Mouse (Mus musculus) cortical plate, adult 2 months (tissue): ENCODE data around the gene Slc17a3. TPM values are rescaled to one million over a fixed set of nuclear protein-coding genes. Genes with fewer than 3 reads are reported as not detected.

ENCODE experiments used
- H3K27ac ChIP-seq: fragments of 200-500 bp; 2 replicates; pipeline ENCODE4 v1.5.1; 2012; ENCODE audit warnings: low read length, control low read depth, inconsistent platforms; ENCODE audit not compliant: insufficient read depth
- H3K4me1 ChIP-seq: fragments of 200-500 bp; 2 replicates; pipeline ENCODE4 v1.6.1; 2011; ENCODE audit warnings: low read length; ENCODE audit not compliant: control insufficient read depth, insufficient read depth
- H3K4me3 ChIP-seq: fragments of 200-500 bp; 2 replicates; pipeline ENCODE4 v1.5.1; 2011; ENCODE audit warnings: mild to moderate bottlenecking, low read length, control low read depth; ENCODE audit not compliant: insufficient read depth
- CTCF ChIP-seq: fragments of 200-500 bp; IDR thresholded peaks from 2 replicates; pipeline ENCODE4 v1.5.1; 2011; ENCODE audit warnings: mild to moderate bottlenecking, control low read depth, low read length; ENCODE audit not compliant: insufficient read depth; ENCODE audit errors: extremely low read depth
- POLR2A ChIP-seq: fragments of 200-500 bp; IDR thresholded peaks from 2 replicates; pipeline ENCODE4 v1.6.1; 2011; ENCODE audit warnings: mild to moderate bottlenecking, low read length, control low read depth; ENCODE audit not compliant: insufficient read depth; ENCODE audit errors: extremely low read depth
- polyA plus RNA-seq: library from polyadenylated mRNA; depleted of rRNA; stranded (reverse); fragments of >200 nt; gene quantifications from 2 replicates; pipeline ENCODE4 v1.2.3, GENCODE M21; 2012; rRNA removed

Slc17a3 gene
- polyA plus RNA-seq, 1 experiment, result not detected

DNA sequence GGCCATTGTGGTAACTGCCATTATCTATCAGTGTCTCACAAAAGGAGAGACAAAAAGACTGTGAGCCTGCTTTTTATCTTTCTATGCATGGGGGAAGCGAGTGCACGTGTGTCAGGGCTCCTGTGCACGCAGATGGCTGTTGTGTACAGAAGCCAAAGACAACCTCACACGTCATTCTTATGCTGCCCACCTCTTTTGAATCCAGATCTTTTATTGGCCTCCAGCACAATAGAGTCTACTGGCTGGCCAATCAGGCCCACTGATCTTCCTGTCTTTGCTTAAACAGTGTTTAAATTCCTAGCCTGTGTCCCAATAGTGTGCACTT, 54.0 kb downstream of the Slc17a3 start:
- Histone ChIP-seq H3K4me3 (no peak overlapping the region), H3K27ac (no peak overlapping the region), H3K4me1 (no peaks in the 10 kb centered on the region)
- TF ChIP-seq CTCF (no peak), POLR2A (no peak)

DNA sequence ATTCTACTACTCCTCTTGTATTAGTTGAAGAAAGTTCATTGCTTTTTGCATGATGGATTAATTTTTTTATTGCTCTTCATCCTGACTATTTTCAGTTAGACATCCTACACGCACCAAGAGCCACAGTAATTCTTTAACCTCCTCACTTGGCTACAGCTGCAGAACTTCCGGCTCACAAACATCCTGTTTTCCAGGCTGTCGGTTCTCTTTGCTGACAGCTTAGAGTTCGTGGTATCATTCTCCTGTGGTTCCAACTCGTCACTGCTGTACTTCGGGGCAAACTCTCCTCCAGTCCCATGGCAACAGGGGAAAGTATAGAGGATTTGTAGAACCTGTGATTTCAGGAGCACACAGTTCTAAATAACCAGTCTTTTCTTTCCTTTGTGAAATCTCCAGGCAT, 59.0 kb downstream of the Slc17a3 start:
- Histone ChIP-seq H3K4me1 (no peaks in the 10 kb centered on the region), H3K4me3 (no peak overlapping the region), H3K27ac (no peak overlapping the region)
- TF ChIP-seq POLR2A (no peak), CTCF (no peak)

DNA sequence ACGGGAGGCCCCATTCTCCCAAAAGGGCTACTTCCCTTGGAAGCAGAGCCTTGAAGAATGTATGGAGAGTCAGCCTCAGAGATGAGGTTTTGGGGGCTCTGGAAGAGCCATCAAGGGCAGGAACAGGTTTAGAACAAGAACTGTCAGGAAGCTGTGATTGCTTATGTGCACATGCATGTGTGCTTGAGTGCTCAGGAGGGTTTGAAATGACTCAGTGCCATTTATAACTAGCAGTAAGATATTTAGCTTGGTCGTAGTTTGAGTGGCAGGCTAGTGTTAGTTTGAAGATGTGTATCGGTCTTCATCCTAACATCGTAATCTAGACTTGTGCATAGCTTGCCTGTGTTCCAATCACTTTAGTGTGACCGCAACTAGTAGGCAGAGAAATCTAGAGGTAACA, 67.7 kb downstream of the Slc17a3 start:
- no peak overlapping the region for H3K4me3 ChIP-seq
- TF ChIP-seq CTCF (no peak), POLR2A (no peak)

DNA sequence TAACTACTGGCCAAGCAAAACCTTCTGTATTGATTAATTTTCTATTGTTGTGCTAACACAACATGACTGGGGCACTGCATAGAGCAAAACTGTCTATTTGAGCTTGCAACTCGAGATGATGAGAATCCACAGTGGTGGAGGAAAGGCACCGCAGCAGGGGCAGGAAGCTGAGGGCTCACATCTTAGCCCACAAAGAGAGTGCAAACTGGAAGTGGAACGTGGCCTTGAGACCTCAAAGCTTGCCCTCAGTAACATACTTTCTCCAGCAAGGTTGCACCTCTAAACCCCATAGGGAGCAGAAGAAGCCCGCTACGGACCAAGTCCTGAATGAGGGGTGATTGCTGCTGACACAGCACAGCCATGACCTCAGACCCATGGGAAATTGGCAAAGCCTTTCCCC, 70.9 kb downstream of the Slc17a3 start:
- no peaks in the 10 kb centered on the region for H3K4me1 ChIP-seq
- TF ChIP-seq CTCF, result no peak
- TF ChIP-seq POLR2A, result no peak
- H3K27ac ChIP-seq, result no peak overlapping the region
- H3K4me3 ChIP-seq, result no peak overlapping the region

More for the DNA sequence above, 67.7 kb downstream of the Slc17a3 start:
- Histone ChIP-seq H3K27ac (no peak overlapping the region), H3K4me1 (no peaks in the 10 kb centered on the region)

Other genes starting within 250 kb of the Slc17a3 start
- 4.2 and 4.6 TPM in 2 replicates for gene Hist1h2be, start 218.3 kb upstream of the Slc17a3 start, polyA plus RNA-seq
- gene Hist1h1e, start 216.9 kb upstream of the Slc17a3 start, polyA plus RNA-seq, result 4.0 and 4.6 TPM in 2 replicates
- gene Hist1h2ac, start 155.5 kb upstream of the Slc17a3 start, polyA plus RNA-seq, result 1.2 and 1.5 TPM in 2 replicates
- 117 and 130 TPM in 2 replicates for gene Hist1h2bc, start 155.2 kb upstream of the Slc17a3 start, polyA plus RNA-seq
- not detected in 2 replicates for gene Hist1h1t, start 143.6 kb upstream of the Slc17a3 start, polyA plus RNA-seq
- 4.1 and 9.6 TPM in 2 replicates for gene Hist1h4c, start 141.0 kb upstream of the Slc17a3 start, polyA plus RNA-seq
- 4.2 and 4.3 TPM in 2 replicates for gene Hfe, start 128.6 kb upstream of the Slc17a3 start, polyA plus RNA-seq
- gene Hist1h1c, start 100.6 kb upstream of the Slc17a3 start, polyA plus RNA-seq, result 42.1 and 42.4 TPM in 2 replicates
- gene Hist1h3c, start 93.8 kb upstream of the Slc17a3 start, polyA plus RNA-seq, result 0.56 TPM in 1 of 2 replicates, not detected in the other
- gene Hist1h2bb, start 92.7 kb upstream of the Slc17a3 start, polyA plus RNA-seq, result 0.79 and 1.9 TPM in 2 replicates
- gene Hist1h2ab, start 88.3 kb upstream of the Slc17a3 start, polyA plus RNA-seq, result 1.6 and 1.9 TPM in 2 replicates
- gene Hist1h3b, start 87.2 kb upstream of the Slc17a3 start, polyA plus RNA-seq, result 0.57 and 0.77 TPM in 2 replicates
- 3.7 and 8.3 TPM in 2 replicates for gene Hist1h4b, start 82.4 kb upstream of the Slc17a3 start, polyA plus RNA-seq
- 4.2 and 9.6 TPM in 2 replicates for gene Hist1h4a, start 78.2 kb upstream of the Slc17a3 start, polyA plus RNA-seq
- 0.57 and 1.4 TPM in 2 replicates for gene Hist1h3a, start 77.0 kb upstream of the Slc17a3 start, polyA plus RNA-seq
- gene Hist1h1a, start 75.8 kb upstream of the Slc17a3 start, polyA plus RNA-seq, result 0.55 and 0.77 TPM in 2 replicates
- gene Trim38, start 69.5 kb upstream of the Slc17a3 start, polyA plus RNA-seq, result 0.19 and 0.21 TPM in 2 replicates
- gene Slc17a2, start 32.4 kb upstream of the Slc17a3 start, polyA plus RNA-seq, result 0.06 TPM in 1 of 2 replicates, not detected in the other
- not detected in 2 replicates for gene Slc17a1, start 28.3 kb downstream of the Slc17a3 start, polyA plus RNA-seq
- not detected in 2 replicates for gene Slc17a4, start 75.6 kb downstream of the Slc17a3 start, polyA plus RNA-seq
- gene Hist1h2ba, start 94.7 kb downstream of the Slc17a3 start, polyA plus RNA-seq, result not detected in 2 replicates
- not detected in 2 replicates for gene Hist1h2aa, start 95.0 kb downstream of the Slc17a3 start, polyA plus RNA-seq
- 0.42 and 0.62 TPM in 2 replicates for gene Scgn, start 151.8 kb downstream of the Slc17a3 start, polyA plus RNA-seq